Mouse (Mus musculus): ENCODE data around the gene Lyzl4. TPM values are rescaled to one million over a fixed set of nuclear protein-coding genes. Genes with fewer than 3 reads are reported as not detected.

Gene Lyzl4
- total and polyA plus RNA-seq, 3 experiments: not detected

- no peak for TF ChIP-seq TAL1 (conservative IDR thresholded peaks at IDR 0.05; ENCODE audit: low read depth, low read length)
- TF ChIP-seq GATA2 (IDR thresholded peaks at IDR 0.05; ENCODE audit: borderline replicate concordance, low read depth, low read length): no peak
- no peak for TF ChIP-seq GATA1 (IDR thresholded peaks at IDR 0.05; ENCODE audit: borderline replicate concordance, low read length)
- TF ChIP-seq CTCF (IDR thresholded peaks at IDR 0.05; ENCODE audit: low read depth, low read length): no peak
- TF ChIP-seq POLR2AphosphoS5 (IDR thresholded peaks at IDR 0.05; ENCODE audit: insufficient replicate concordance, low read depth, low read length): no peak
- Histone ChIP-seq H3K4me1 (ENCODE audit: insufficient read depth, low read depth, low read length) (no peaks in the 10 kb centered on the region), H3K9me3 (replicated peaks) (no peaks in the 10 kb centered on the region), H3K36me3 (replicated peaks) (no peaks in the 10 kb centered on the region), H3K4me3 (ENCODE audit: low read depth, low read length) (no peak overlapping the region), H3K27me3 (ENCODE audit: insufficient read depth, low read length) (peaks cover 9% of the 10 kb centered on the region)
- DNase-seq (ENCODE audit: low spot score) (no peak), ATAC-seq (ENCODE audit: extremely low read depth, insufficient number of reproducible peaks, low FRiP score, poor library complexity, severe bottlenecking) (no peak)
These were observed 5.9 kb downstream of the Lyzl4 start for GRCm38 (mm10) chr9:121635835-121636576.

GRCm38 (mm10) chr9:121633306-121633705 is 8.6 kb downstream of the Lyzl4 start:
- Histone ChIP-seq H3K4me1 (ENCODE audit: insufficient read depth, low read depth, low read length) (no peaks in the 10 kb centered on the region), H3K27me3 (ENCODE audit: insufficient read depth, low read length) (peaks cover 11% of the 10 kb centered on the region), H3K36me3 (replicated peaks) (no peaks in the 10 kb centered on the region), H3K4me3 (ENCODE audit: low read depth, low read length) (no peak overlapping the region), H3K9me3 (replicated peaks) (no peaks in the 10 kb centered on the region)
- no peak for DNase-seq (ENCODE audit: low spot score)
- no peak for TF ChIP-seq POLR2AphosphoS5 (IDR thresholded peaks at IDR 0.05; ENCODE audit: insufficient replicate concordance, low read depth, low read length)
- no peak for TF ChIP-seq GATA1 (IDR thresholded peaks at IDR 0.05; ENCODE audit: borderline replicate concordance, low read length)
- no peak for ATAC-seq (ENCODE audit: extremely low read depth, insufficient number of reproducible peaks, low FRiP score, poor library complexity, severe bottlenecking)

- Histone ChIP-seq H3K27me3 (ENCODE audit: insufficient read depth, low read length) (peaks cover 11% of the 10 kb centered on the region), H3K36me3 (replicated peaks) (no peaks in the 10 kb centered on the region), H3K4me1 (ENCODE audit: insufficient read depth, low read depth, low read length) (no peaks in the 10 kb centered on the region), H3K9me3 (replicated peaks) (no peaks in the 10 kb centered on the region), H3K4me3 (ENCODE audit: low read depth, low read length) (no peak overlapping the region)
- DNase-seq (ENCODE audit: low spot score): no peak
- no peak for TF ChIP-seq GATA2 (IDR thresholded peaks at IDR 0.05; ENCODE audit: borderline replicate concordance, low read depth, low read length)
- TF ChIP-seq CTCF (IDR thresholded peaks at IDR 0.05; ENCODE audit: low read depth, low read length): no peak
- no peak for TF ChIP-seq GATA1 (IDR thresholded peaks at IDR 0.05; ENCODE audit: borderline replicate concordance, low read length)
- TF ChIP-seq POLR2AphosphoS5 (IDR thresholded peaks at IDR 0.05; ENCODE audit: insufficient replicate concordance, low read depth, low read length): no peak
- no peak for TF ChIP-seq TAL1 (conservative IDR thresholded peaks at IDR 0.05; ENCODE audit: low read depth, low read length)
- no peak for ATAC-seq (ENCODE audit: extremely low read depth, insufficient number of reproducible peaks, low FRiP score, poor library complexity, severe bottlenecking)
These were observed 9.0 kb downstream of the Lyzl4 start for GRCm38 (mm10) chr9:121632891-121633290.

GRCm38 (mm10) chr9:121631946-121632345 is 9.9 kb downstream of the Lyzl4 start:
- Histone ChIP-seq H3K4me3 (ENCODE audit: low read depth, low read length) (no peak overlapping the region), H3K9me3 (replicated peaks) (no peaks in the 10 kb centered on the region), H3K4me1 (ENCODE audit: insufficient read depth, low read depth, low read length) (no peaks in the 10 kb centered on the region), H3K27me3 (ENCODE audit: insufficient read depth, low read length) (peaks cover 11% of the 10 kb centered on the region), H3K36me3 (replicated peaks) (no peaks in the 10 kb centered on the region)
- DNase-seq (ENCODE audit: low spot score) (no peak), ATAC-seq (ENCODE audit: extremely low read depth, insufficient number of reproducible peaks, low FRiP score, poor library complexity, severe bottlenecking) (no peak)
- no peak for TF ChIP-seq GATA1 (IDR thresholded peaks at IDR 0.05; ENCODE audit: borderline replicate concordance, low read length)
- no peak for TF ChIP-seq CTCF (IDR thresholded peaks at IDR 0.05; ENCODE audit: low read depth, low read length)
- no peak for TF ChIP-seq POLR2AphosphoS5 (IDR thresholded peaks at IDR 0.05; ENCODE audit: insufficient replicate concordance, low read depth, low read length)
- no peak for TF ChIP-seq TAL1 (conservative IDR thresholded peaks at IDR 0.05; ENCODE audit: low read depth, low read length)
- TF ChIP-seq GATA2 (IDR thresholded peaks at IDR 0.05; ENCODE audit: borderline replicate concordance, low read depth, low read length): no peak

GRCm38 (mm10) chr9:121630627-121631026 is 11.3 kb downstream of the Lyzl4 start:
- DNase-seq (ENCODE audit: low spot score) (no peak), ATAC-seq (ENCODE audit: extremely low read depth, insufficient number of reproducible peaks, low FRiP score, poor library complexity, severe bottlenecking) (no peak)
- H3K27me3 ChIP-seq (ENCODE audit: insufficient read depth, low read length): peaks cover 4% of the 10 kb centered on the region
- H3K9me3 ChIP-seq (replicated peaks): no peaks in the 10 kb centered on the region
- no peaks in the 10 kb centered on the region for H3K4me1 ChIP-seq (ENCODE audit: insufficient read depth, low read depth, low read length)
- H3K4me3 ChIP-seq (ENCODE audit: low read depth, low read length): no peak overlapping the region
- H3K36me3 ChIP-seq (replicated peaks): no peaks in the 10 kb centered on the region
- TF ChIP-seq CTCF (IDR thresholded peaks at IDR 0.05; ENCODE audit: low read depth, low read length): no peak

GRCm38 (mm10) chr9:121624920-121625319 is 17.0 kb downstream of the Lyzl4 start:
- TF ChIP-seq GATA2 (IDR thresholded peaks at IDR 0.05; ENCODE audit: borderline replicate concordance, low read depth, low read length): no peak
- TF ChIP-seq GATA1 (IDR thresholded peaks at IDR 0.05; ENCODE audit: borderline replicate concordance, low read length): no peak
- no peak for TF ChIP-seq TAL1 (conservative IDR thresholded peaks at IDR 0.05; ENCODE audit: low read depth, low read length)
- TF ChIP-seq POLR2AphosphoS5 (IDR thresholded peaks at IDR 0.05; ENCODE audit: insufficient replicate concordance, low read depth, low read length): no peak
- TF ChIP-seq CTCF (IDR thresholded peaks at IDR 0.05; ENCODE audit: low read depth, low read length): no peak
- no peak for ATAC-seq (ENCODE audit: extremely low read depth, insufficient number of reproducible peaks, low FRiP score, poor library complexity, severe bottlenecking)
- H3K4me3 ChIP-seq (ENCODE audit: low read depth, low read length): no peak overlapping the region

More at GRCm38 (mm10) chr9:121624920-121625319, 17.0 kb downstream of the Lyzl4 start:
- Histone ChIP-seq H3K4me1 (ENCODE audit: insufficient read depth, low read depth, low read length) (no peaks in the 10 kb centered on the region), H3K27me3 (ENCODE audit: insufficient read depth, low read length) (no peaks in the 10 kb centered on the region), H3K9me3 (replicated peaks) (no peaks in the 10 kb centered on the region), H3K36me3 (replicated peaks) (no peaks in the 10 kb centered on the region)
- no peak for DNase-seq (ENCODE audit: low spot score)

Data from G1E (cell line).